ENCODE assay signal across 8 mouse cellular contexts in genomic region chr7:28267129-28268041, GRCm38 (mm10). TPM values are rescaled to one million over a fixed set of nuclear protein-coding genes. Genes with fewer than 3 reads are reported as not detected.
DNase-seq lines count a peak whose midpoint lies in the region; ATAC-seq and TF ChIP-seq lines count a peak whose summit lies in the region.

Gene Eid2, plus strand, starts transcription at chr7:28267881.

- peak; percentile 84 for DNase-seq in heart, postnatal 0 days (ENCODE audit: low spot score)
- DNase-seq in kidney, postnatal 25 days: peak; percentile 76 to 87
- DNase-seq in liver, embryonic 13.5 days: peak; percentile 48
- peak; percentile 67 for DNase-seq in thymus, postnatal 0 days (ENCODE audit: low spot score)

- peak within 1 kb of the TSS; percentile 7; the same call in 1 of the 2 replicates for H3K27ac ChIP-seq in brown adipose tissue, adult 24 weeks (replicated peaks; ENCODE audit: low read depth, low read length)
- H3K27ac ChIP-seq in forebrain, embryonic 13.5 days: peak within 1 kb of the TSS; percentile 91
- peak within 1 kb of the TSS; percentile 88 for H3K27ac ChIP-seq in heart, postnatal 0 days (ENCODE audit: low read depth)
- H3K27ac ChIP-seq in liver, embryonic 13.5 days: no peak within 1 kb of the TSS
- H3K27ac ChIP-seq in neural tube, embryonic 15.5 days (replicated peaks): peak within 1 kb of the TSS; percentile 94

- no peaks in the 10 kb centered on the region for H3K27me3 ChIP-seq in forebrain, embryonic 13.5 days
- no peaks in the 10 kb centered on the region for H3K27me3 ChIP-seq in heart, postnatal 0 days (ENCODE audit: control insufficient read depth, insufficient read depth, low read length)
- peaks cover 32% of the 10 kb centered on the region for H3K27me3 ChIP-seq in liver, embryonic 13.5 days
- H3K27me3 ChIP-seq in neural tube, embryonic 15.5 days (replicated peaks): no peaks in the 10 kb centered on the region

- H3K4me1 ChIP-seq in brown adipose tissue, adult 24 weeks (ENCODE audit: control insufficient read depth, insufficient read depth, insufficient read length, low read length): 0 out of 2 replicates have a peak, but pooled peaks cover 2% of the 10 kb centered on the region
- peaks cover 15% of the 10 kb centered on the region for H3K4me1 ChIP-seq in forebrain, embryonic 13.5 days
- peaks cover 6% of the 10 kb centered on the region; the same call in 1 of the 2 replicates for H3K4me1 ChIP-seq in heart, postnatal 0 days (ENCODE audit: control insufficient read depth, insufficient read depth)
- peaks cover 9% of the 10 kb centered on the region for H3K4me1 ChIP-seq in liver, embryonic 13.5 days (replicated peaks)
- H3K4me1 ChIP-seq in neural tube, embryonic 15.5 days: peaks cover 24% of the 10 kb centered on the region

- WGBS in forebrain, embryonic 13.5 days: 7% methylated on average over 57 of the region's 57 CpGs
- WGBS in heart, postnatal 0 days: 6% methylated on average over 53 of the region's 57 CpGs
- 6% methylated on average over 57 of the region's 57 CpGs for WGBS in liver, embryonic 13.5 days (ENCODE audit: insufficient replicate concordance)
- WGBS in neural tube, embryonic 15.5 days: 6% methylated on average over 56 of the region's 57 CpGs

- TF ChIP-seq EP300 in heart, postnatal 0 days (IDR thresholded peaks at IDR 0.05; ENCODE audit: low read depth): no peak

- H3K4me2 ChIP-seq in forebrain, embryonic 13.5 days: peak within 1 kb of the TSS; percentile 83
- peak within 1 kb of the TSS; percentile 92 for H3K4me2 ChIP-seq in heart, postnatal 0 days (ENCODE audit: low read depth, low read length)
- H3K4me2 ChIP-seq in liver, embryonic 13.5 days: peak within 1 kb of the TSS; percentile 74
- H3K4me2 ChIP-seq in neural tube, embryonic 15.5 days: peak within 1 kb of the TSS; percentile 70

- peak; percentile 71 for ATAC-seq in CD4-positive, CD25-positive, alpha-beta regulatory T cell, adult 4 months
- peak; percentile 94 for ATAC-seq in forebrain, embryonic 13.5 days
- ATAC-seq in heart, postnatal 0 days (ENCODE audit: insufficient read depth, low read depth): peak; percentile 89
- peak; percentile 55 for ATAC-seq in liver, embryonic 13.5 days (ENCODE audit: low read depth)
- peak; percentile 94 for ATAC-seq in neural tube, embryonic 15.5 days (ENCODE audit: low FRiP score)

- no peak for TF ChIP-seq CTCF in heart, postnatal 0 days (IDR thresholded peaks at IDR 0.05; ENCODE audit: low read depth)

- no peaks in the 10 kb centered on the region for H3K9me3 ChIP-seq in forebrain, embryonic 13.5 days (replicated peaks)
- H3K9me3 ChIP-seq in heart, postnatal 0 days (replicated peaks; ENCODE audit: control insufficient read depth, low read length): no peaks in the 10 kb centered on the region
- H3K9me3 ChIP-seq in liver, embryonic 13.5 days (replicated peaks): no peaks in the 10 kb centered on the region
- no peaks in the 10 kb centered on the region for H3K9me3 ChIP-seq in neural tube, embryonic 15.5 days (replicated peaks)

- H3K36me3 ChIP-seq in forebrain, embryonic 13.5 days (ENCODE audit: poor library complexity, severe bottlenecking): peaks cover 28% of the 10 kb centered on the region
- H3K36me3 ChIP-seq in heart, postnatal 0 days (replicated peaks; ENCODE audit: control insufficient read depth, insufficient read depth, low read length): 0 out of 2 replicates have a peak, but pooled peaks cover 4% of the 10 kb centered on the region
- H3K36me3 ChIP-seq in liver, embryonic 13.5 days: no peaks in the 10 kb centered on the region
- peaks cover 14% of the 10 kb centered on the region for H3K36me3 ChIP-seq in neural tube, embryonic 15.5 days

- peak within 1 kb of the TSS; percentile 99 for H3K9ac ChIP-seq in forebrain, embryonic 13.5 days
- H3K9ac ChIP-seq in heart, postnatal 0 days (replicated peaks; ENCODE audit: low read depth, low read length): peak within 1 kb of the TSS; percentile 95
- H3K9ac ChIP-seq in liver, embryonic 13.5 days: peak within 1 kb of the TSS; percentile 73
- H3K9ac ChIP-seq in neural tube, embryonic 15.5 days (replicated peaks): peak within 1 kb of the TSS; percentile 100

- H3K4me3 ChIP-seq in brown adipose tissue, adult 24 weeks (ENCODE audit: insufficient read depth, low read depth, low read length): peak within 1 kb of the TSS; percentile 87
- peak within 1 kb of the TSS; percentile 97 for H3K4me3 ChIP-seq in forebrain, embryonic 13.5 days
- H3K4me3 ChIP-seq in heart, postnatal 0 days (ENCODE audit: low read depth, low read length): peak within 1 kb of the TSS; percentile 90
- H3K4me3 ChIP-seq in liver, embryonic 13.5 days (replicated peaks): peak within 1 kb of the TSS; percentile 67
- peak within 1 kb of the TSS; percentile 95 for H3K4me3 ChIP-seq in neural tube, embryonic 15.5 days (replicated peaks)

RNA-seq across cellular contexts. Expression of gene Eid2, which starts in this region (rescaled TPM):
- under 1 TPM in 1 of 2 experiments, not detected in 1; 0.62 TPM for polyA plus RNA-seq in CD4-positive, CD25-positive, alpha-beta regulatory T cell, adult 4 months (2017; shearing (Covaris generic))
- polyA plus RNA-seq in brown adipose tissue, adult 24 weeks (2012; ENCODE audit: insufficient read depth, insufficient read length, missing spikeins): 5.2 and 8.2 TPM in 2 replicates
- polyA plus RNA-seq in forebrain, embryonic 13.5 days (2015; fragmentation: Nextera tagmentation; extraction: Ambion mirVana): 3.3 TPM in 2 replicates
- total RNA-seq in heart, postnatal 0 days (2014; rRNA removed; ENCODE audit: low replicate concordance): 6.5 and 18.2 TPM in 2 replicates
- polyA plus RNA-seq in heart, postnatal 0 days (2015; fragmentation: Nextera tagmentation; extraction: Ambion mirVana): 1.4 and 1.6 TPM in 2 replicates
- 0.28 and 0.40 TPM in 2 replicates for polyA plus RNA-seq in liver, embryonic 13.5 days (2015; fragmentation: Nextera tagmentation; extraction: Ambion mirVana)
- polyA plus RNA-seq in neural tube, embryonic 15.5 days (2015; fragmentation: Nextera tagmentation; extraction: Ambion mirVana): 6.9 and 18.2 TPM in 2 replicates
- 3.6 TPM in 2 replicates for polyA plus RNA-seq in thymus, postnatal 0 days (2015; fragmentation: Nextera tagmentation; extraction: Ambion mirVana)

Comparison
In these comparisons a context has a peak if more than half of its experiments do, and no peak if none do; other contexts are left out.
1. Peak in ATAC-seq in CD4-positive, CD25-positive, alpha-beta regulatory T cell, adult 4 months; RNA of the gene not detected or under 1 TPM.
2. Peak in DNase-seq, ATAC-seq, H3K4me3 ChIP-seq, H3K9ac ChIP-seq and H3K4me2 ChIP-seq in liver, embryonic 13.5 days; RNA of the gene not detected or under 1 TPM.